Mouse (Mus musculus) testis, adult 2 months (tissue): Measurements from ENCODE around the gene Hmg20b. TPM values are rescaled to one million over a fixed set of nuclear protein-coding genes. Genes with fewer than 3 reads are reported as not detected.

Source experiments
- H3K27ac ChIP-seq: fragments of 200-500 bp; 2 replicates; pipeline ENCODE4 v1.5.1; 2012; ENCODE audit warnings: low read depth, low read length; ENCODE audit not compliant: control insufficient read depth, insufficient read depth
- H3K27me3 ChIP-seq: fragments of 200-500 bp; 2 replicates; pipeline ENCODE4 v1.6.1; 2012; ENCODE audit warnings: mild to moderate bottlenecking, low read length, moderate library complexity; ENCODE audit not compliant: control insufficient read depth, insufficient read depth
- H3K36me3 ChIP-seq: fragments of 200-500 bp; 2 replicates; pipeline ENCODE4 v1.6.1; 2012; ENCODE audit warnings: mild to moderate bottlenecking, low read length; ENCODE audit not compliant: control insufficient read depth, insufficient read depth
- H3K4me1 ChIP-seq: fragments of 200-500 bp; 2 replicates; pipeline ENCODE4 v1.6.1; 2012; ENCODE audit warnings: low read length; ENCODE audit not compliant: control insufficient read depth, insufficient read depth
- H3K4me3 ChIP-seq: fragments of 200-500 bp; 2 replicates; pipeline ENCODE4 v1.5.1; 2012; ENCODE audit warnings: low read depth, mild to moderate bottlenecking, low read length, moderate library complexity, mixed read lengths; ENCODE audit not compliant: control insufficient read depth
- CTCF ChIP-seq: fragments of 200-500 bp; IDR thresholded peaks from 2 replicates; pipeline ENCODE4 v1.5.1; 2012; ENCODE audit warnings: low read depth, mild to moderate bottlenecking, inconsistent platforms, low read length, moderate library complexity; ENCODE audit not compliant: control insufficient read depth, insufficient read depth, insufficient replicate concordance
- POLR2A ChIP-seq: fragments of 200-500 bp; IDR thresholded peaks from 2 replicates; pipeline ENCODE4 v1.6.1; 2012; ENCODE audit warnings: low read depth, mild to moderate bottlenecking, inconsistent platforms, low read length, moderate library complexity; ENCODE audit not compliant: control insufficient read depth
- polyA plus RNA-seq: library from polyadenylated mRNA; depleted of rRNA; stranded (reverse); fragments of >200 nt; gene quantifications from 2 replicates; pipeline ENCODE4 v1.2.3, GENCODE M21; 2012

Hmg20b gene
- polyA plus RNA-seq, 1 experiment, result 23.0 TPM

GRCm38 (mm10) chr10:81365672-81366476 is 15.6 kb upstream of the Hmg20b start, which contains the start of gene 4930404N11Rik:
Gene 4930404N11Rik (minus strand): TSS chr10:81365816.
- H3K36me3 ChIP-seq, result no peaks in the 10 kb centered on the region; the same call in 1 of the 2 replicates
- no peak for TF ChIP-seq CTCF
- TF ChIP-seq POLR2A, result peak; percentile 80; the same call in 1 of the 2 replicates
- H3K4me3 ChIP-seq, result peak within 1 kb of the TSS; percentile 83
- peak within 1 kb of the TSS; percentile 85 for H3K27ac ChIP-seq
- H3K4me1 ChIP-seq, result peaks cover 19% of the 10 kb centered on the region
- H3K27me3 ChIP-seq, result no peaks in the 10 kb centered on the region

- TF ChIP-seq POLR2A (no peak; the same call in 1 of the 2 replicates), CTCF (no peak)
- Histone ChIP-seq H3K4me1 (peaks cover 19% of the 10 kb centered on the region), H3K4me3 (peak overlapping the region; percentile 83)
Measured at GRCm38 (mm10) chr10:81365073-81365472, 14.8 kb upstream of the Hmg20b start.

GRCm38 (mm10) chr10:81364666-81365065 is 14.4 kb upstream of the Hmg20b start:
- peak overlapping the region; percentile 83 for H3K4me3 ChIP-seq
- H3K27ac ChIP-seq, result peak overlapping the region; percentile 85
- no peaks in the 10 kb centered on the region for H3K27me3 ChIP-seq
- H3K36me3 ChIP-seq, result no peaks in the 10 kb centered on the region
- peaks cover 19% of the 10 kb centered on the region for H3K4me1 ChIP-seq
- no peak for TF ChIP-seq CTCF

More at GRCm38 (mm10) chr10:81365073-81365472, 14.8 kb upstream of the Hmg20b start:
- Histone ChIP-seq H3K27ac (peak overlapping the region; percentile 85), H3K27me3 (no peaks in the 10 kb centered on the region), H3K36me3 (no peaks in the 10 kb centered on the region)

GRCm38 (mm10) chr10:81363436-81364346 is 13.4 kb upstream of the Hmg20b start:
- TF ChIP-seq POLR2A (no peak), CTCF (no peak)
- H3K27ac ChIP-seq, result peak overlapping the region; percentile 32; the same call in 1 of the 2 replicates
- H3K4me3 ChIP-seq, result peak overlapping the region; percentile 83
- peaks cover 19% of the 10 kb centered on the region for H3K4me1 ChIP-seq
- H3K27me3 ChIP-seq, result no peaks in the 10 kb centered on the region
- H3K36me3 ChIP-seq, result no peaks in the 10 kb centered on the region

- Histone ChIP-seq H3K27me3 (no peaks in the 10 kb centered on the region), H3K4me3 (peak overlapping the region; percentile 83), H3K4me1 (peaks cover 28% of the 10 kb centered on the region)
Measured at GRCm38 (mm10) chr10:81362336-81362949, 12.2 kb upstream of the Hmg20b start.

GRCm38 (mm10) chr10:81360721-81361120 is 10.4 kb upstream of the Hmg20b start:
- no peaks in the 10 kb centered on the region for H3K36me3 ChIP-seq
- no peak overlapping the region for H3K4me3 ChIP-seq

More at GRCm38 (mm10) chr10:81362336-81362949, 12.2 kb upstream of the Hmg20b start:
- no peaks in the 10 kb centered on the region for H3K36me3 ChIP-seq
- H3K27ac ChIP-seq, result no peak overlapping the region
- TF ChIP-seq CTCF (no peak), POLR2A (no peak)

More at GRCm38 (mm10) chr10:81360721-81361120, 10.4 kb upstream of the Hmg20b start:
- TF ChIP-seq POLR2A, result no peak
- TF ChIP-seq CTCF, result no peak
- Histone ChIP-seq H3K4me1 (peaks cover 41% of the 10 kb centered on the region), H3K27me3 (no peaks in the 10 kb centered on the region), H3K27ac (no peak overlapping the region)
